Mouse (Mus musculus) midbrain, embryonic 13.5 days (tissue): ENCODE measurements around the gene Vwa1. TPM values are rescaled to one million over a fixed set of nuclear protein-coding genes. Genes with fewer than 3 reads are reported as not detected.
"Not testable (repeated sequence)": the region's sequence is repeated elsewhere in the genome, so short reads cannot be mapped to it uniquely, and the experiment has no call there.

ENCODE experiments used
- ATAC-seq: fragments of 200-750 bp; cut with Nextera tagmentation; 2 replicates; pipeline ENCODE4 v1.8.0; 2017; ENCODE audit warnings: mild to moderate bottlenecking, moderate TSS enrichment, moderate library complexity
- H3K27ac ChIP-seq: fragments of 300-500 bp; sonication (generic); 2 replicates; pipeline ENCODE4 v1.5.1; 2015; ENCODE audit warnings: inconsistent platforms, mild to moderate bottlenecking, moderate library complexity
- H3K27me3 ChIP-seq: fragments of 300-500 bp; sonication (generic); 2 replicates; pipeline ENCODE4 v1.6.1; 2015; ENCODE audit warnings: mild to moderate bottlenecking, inconsistent platforms
- H3K36me3 ChIP-seq: fragments of 300-500 bp; sonication (generic); 2 replicates; pipeline ENCODE4 v1.6.1; 2015; ENCODE audit warnings: mild to moderate bottlenecking, inconsistent platforms
- H3K4me1 ChIP-seq: fragments of 300-500 bp; sonication (generic); replicated peaks from 2 replicates; pipeline ENCODE4 v1.6.1; 2015; ENCODE audit warnings: inconsistent platforms
- H3K4me2 ChIP-seq: fragments of 300-500 bp; sonication (generic); replicated peaks from 2 replicates; pipeline ENCODE4 v1.6.1; 2015; ENCODE audit warnings: moderate library complexity, mild to moderate bottlenecking, inconsistent platforms
- H3K4me3 ChIP-seq: fragments of 300-500 bp; sonication (generic); replicated peaks from 2 replicates; pipeline ENCODE4 v1.5.1; 2015; ENCODE audit warnings: mild to moderate bottlenecking, inconsistent platforms
- H3K9ac ChIP-seq: fragments of 300-500 bp; sonication (generic); replicated peaks from 2 replicates; pipeline ENCODE4 v1.6.1; 2015; ENCODE audit warnings: mild to moderate bottlenecking, inconsistent platforms
- H3K9me3 ChIP-seq: fragments of 300-500 bp; sonication (generic); 2 replicates; pipeline ENCODE4 v1.6.1; 2016; ENCODE audit warnings: mild to moderate bottlenecking, inconsistent platforms
- WGBS: fragments of 180-500 bp; shearing (Covaris S2); methylation state at CpG from one replicate; pipeline ENCODE4 v1.1.7; 2015; 5-methylcytosine and 5-hydroxymethylcytosine counted together
- polyA plus RNA-seq: library from polyadenylated mRNA; unstranded; fragments of >200 nt; fragmentation: Nextera tagmentation; extraction: Ambion mirVana; gene quantifications from 2 replicates; pipeline ENCODE4 v1.2.1, GENCODE M21; 2015

Vwa1 gene
- polyA plus RNA-seq, 1 experiment from 2014 or later: 20.9 TPM

- peak; percentile 17 for ATAC-seq
- Histone ChIP-seq H3K27ac (no peak overlapping the region), H3K36me3 (peaks cover 10% of the 10 kb centered on the region)
These were observed 13.0 kb downstream of the Vwa1 start for GRCm38 (mm10) chr4:155761356-155762099.

GRCm38 (mm10) chr4:155760613-155761355 lies 13.7 kb downstream of the Vwa1 start, which contains the start of gene Atad3a:
Atad3a (minus strand) TSS chr4:155761093.
- Histone ChIP-seq H3K36me3 (peaks cover 18% of the 10 kb centered on the region), H3K27me3 (no peaks in the 10 kb centered on the region), H3K27ac (no peak within 1 kb of the TSS), H3K9ac (peak within 1 kb of the TSS; percentile 86), H3K4me2 (peak within 1 kb of the TSS; percentile 99), H3K4me3 (peak within 1 kb of the TSS; percentile 91), H3K9me3 (no peaks in the 10 kb centered on the region), H3K4me1 (peaks cover 26% of the 10 kb centered on the region)
- WGBS: under 1% methylated on average over 68 of the region's 68 CpGs
- peak; percentile 97 for ATAC-seq

More at GRCm38 (mm10) chr4:155761356-155762099, 13.0 kb downstream of the Vwa1 start:
- peaks cover 26% of the 10 kb centered on the region for H3K4me1 ChIP-seq
- H3K4me2 ChIP-seq: peak overlapping the region; percentile 99
- H3K9me3 ChIP-seq: no peaks in the 10 kb centered on the region
- WGBS: 3% methylated on average over 28 of the region's 28 CpGs
- peak overlapping the region; percentile 91 for H3K4me3 ChIP-seq
- no peaks in the 10 kb centered on the region for H3K27me3 ChIP-seq
- H3K9ac ChIP-seq: peak overlapping the region; percentile 82

- H3K36me3 ChIP-seq: peaks cover 25% of the 10 kb centered on the region
- WGBS: 6% methylated on average over 10 of the region's 10 CpGs
- no peaks in the 10 kb centered on the region for H3K27me3 ChIP-seq
- H3K9ac ChIP-seq: peak overlapping the region; percentile 86
- no peak overlapping the region for H3K27ac ChIP-seq
- H3K4me3 ChIP-seq: peak overlapping the region; percentile 91
- H3K4me1 ChIP-seq: peaks cover 26% of the 10 kb centered on the region
- H3K9me3 ChIP-seq: no peaks in the 10 kb centered on the region
- H3K4me2 ChIP-seq: peak overlapping the region; percentile 99
- no peak; the same call in 1 of the 2 replicates for ATAC-seq
These were observed 14.5 kb downstream of the Vwa1 start for GRCm38 (mm10) chr4:155759862-155760612.

- no peaks in the 10 kb centered on the region for H3K9me3 ChIP-seq
- peaks cover 52% of the 10 kb centered on the region for H3K36me3 ChIP-seq
- H3K4me1 ChIP-seq: peaks cover 26% of the 10 kb centered on the region
- WGBS: 91% methylated on average over 12 of the region's 12 CpGs
- H3K4me3 ChIP-seq: no peak overlapping the region
- no peak for ATAC-seq
- no peak overlapping the region for H3K4me2 ChIP-seq
- no peaks in the 10 kb centered on the region for H3K27me3 ChIP-seq
- no peak overlapping the region for H3K27ac ChIP-seq
- H3K9ac ChIP-seq: no peak overlapping the region
These were observed 17.5 kb downstream of the Vwa1 start for GRCm38 (mm10) chr4:155757011-155757410.

GRCm38 (mm10) chr4:155746575-155747490 lies 27.7 kb downstream of the Vwa1 start:
- Histone ChIP-seq H3K27ac (no peak overlapping the region), H3K9me3 (no peaks in the 10 kb centered on the region), H3K9ac (no peak overlapping the region), H3K27me3 (no peaks in the 10 kb centered on the region), H3K4me3 (no peak overlapping the region), H3K36me3 (peaks cover 97% of the 10 kb centered on the region), H3K4me1 (no peaks in the 10 kb centered on the region), H3K4me2 (no peak overlapping the region)
- no peak for ATAC-seq
- WGBS: 89% methylated on average over 17 of the region's 17 CpGs

GRCm38 (mm10) chr4:155746036-155746548 lies 28.4 kb downstream of the Vwa1 start:
- Histone ChIP-seq H3K9me3 (no peaks in the 10 kb centered on the region), H3K4me3 (no peak overlapping the region), H3K36me3 (peaks cover 97% of the 10 kb centered on the region), H3K4me1 (no peaks in the 10 kb centered on the region), H3K27me3 (no peaks in the 10 kb centered on the region), H3K4me2 (no peak overlapping the region), H3K9ac (no peak overlapping the region), H3K27ac (no peak overlapping the region)
- 93% methylated on average over 8 of the region's 8 CpGs for WGBS
- no peak for ATAC-seq

GRCm38 (mm10) chr4:155745136-155745535 lies 29.4 kb downstream of the Vwa1 start:
- 96% methylated on average over 5 of the region's 5 CpGs for WGBS
- Histone ChIP-seq H3K4me1 (no peaks in the 10 kb centered on the region), H3K4me3 (no peak overlapping the region), H3K27me3 (no peaks in the 10 kb centered on the region), H3K27ac (no peak overlapping the region), H3K36me3 (peaks cover 97% of the 10 kb centered on the region), H3K9me3 (no peaks in the 10 kb centered on the region), H3K9ac (no peak overlapping the region), H3K4me2 (no peak overlapping the region)
- ATAC-seq: no peak

- Histone ChIP-seq H3K27me3 (no peaks in the 10 kb centered on the region), H3K4me3 (no peak overlapping the region), H3K4me1 (no peaks in the 10 kb centered on the region), H3K36me3 (peaks cover 97% of the 10 kb centered on the region), H3K4me2 (no peak overlapping the region), H3K9me3 (no peaks in the 10 kb centered on the region), H3K27ac (no peak overlapping the region), H3K9ac (no peak overlapping the region)
- 93% methylated on average over 8 of the region's 8 CpGs for WGBS
- no peak for ATAC-seq
These were observed 30.0 kb downstream of the Vwa1 start for GRCm38 (mm10) chr4:155744474-155744873.

GRCm38 (mm10) chr4:155742684-155743083 lies 31.8 kb downstream of the Vwa1 start:
- Histone ChIP-seq H3K4me1 (0 out of 2 replicates have a peak, but pooled peaks cover under 1% of the 10 kb centered on the region), H3K9ac (no peak overlapping the region), H3K9me3 (no peaks in the 10 kb centered on the region), H3K36me3 (peaks cover 94% of the 10 kb centered on the region), H3K27ac (no peak overlapping the region), H3K4me3 (no peak overlapping the region), H3K4me2 (no peak overlapping the region), H3K27me3 (no peaks in the 10 kb centered on the region)
- 98% methylated on average over 5 of the region's 5 CpGs for WGBS
- no peak for ATAC-seq

- H3K27ac ChIP-seq, H3K9ac ChIP-seq, H3K9me3 ChIP-seq, ATAC-seq, H3K4me2 ChIP-seq, H3K4me3 ChIP-seq, H3K27me3 ChIP-seq: not testable (repeated sequence)
- 90% methylated on average over 10 of the region's 10 CpGs for WGBS
- peaks cover 79% of the 10 kb centered on the region for H3K36me3 ChIP-seq
- H3K4me1 ChIP-seq: peaks cover 20% of the 10 kb centered on the region
These were observed 33.8 kb downstream of the Vwa1 start for GRCm38 (mm10) chr4:155740681-155741080.
